Mouse (Mus musculus) midbrain, embryonic 11.5 days (tissue): Measurements from ENCODE around the gene Ercc4. TPM values are rescaled to one million over a fixed set of nuclear protein-coding genes. Genes with fewer than 3 reads are reported as not detected.
A peak's percentile ranks its signal among the peaks of the same experiment; 100 is the strongest.

ENCODE experiments used
- ATAC-seq: fragments of 200-750 bp; cut with Nextera tagmentation; 2 replicates; pipeline ENCODE4 v1.8.0; 2017; ENCODE audit warnings: moderate TSS enrichment, moderate library complexity; ENCODE audit not compliant: low FRiP score
- DNase-seq: peaks from one replicate; pipeline ENCODE4 v3.0.0; 2015; ENCODE audit warnings: low spot score; ENCODE audit errors: missing footprints
- H3K27ac ChIP-seq: fragments of 300-500 bp; sonication (generic); 2 replicates; pipeline ENCODE4 v1.5.1; 2014; ENCODE audit warnings: low read depth, low read length
- H3K27me3 ChIP-seq: fragments of 300-500 bp; sonication (generic); 2 replicates; pipeline ENCODE4 v1.6.1; 2014; ENCODE audit warnings: mild to moderate bottlenecking, low read length, moderate library complexity, mixed read lengths; ENCODE audit not compliant: control insufficient read depth, insufficient read depth
- H3K36me3 ChIP-seq: fragments of 300-500 bp; sonication (generic); 2 replicates; pipeline ENCODE4 v1.6.1; 2014; ENCODE audit warnings: mild to moderate bottlenecking, low read length, moderate library complexity, mixed read lengths; ENCODE audit not compliant: control insufficient read depth, insufficient read depth
- H3K4me1 ChIP-seq: fragments of 300-500 bp; sonication (generic); 2 replicates; pipeline ENCODE4 v1.6.1; 2014; ENCODE audit warnings: low read length; ENCODE audit not compliant: control insufficient read depth, insufficient read depth
- H3K4me2 ChIP-seq: fragments of 300-500 bp; sonication (generic); 2 replicates; pipeline ENCODE4 v1.6.1; 2014; ENCODE audit warnings: mild to moderate bottlenecking, moderate library complexity
- H3K4me3 ChIP-seq: fragments of 300-500 bp; sonication (generic); 2 replicates; pipeline ENCODE4 v1.5.1; 2014; ENCODE audit warnings: low read depth, low read length
- H3K9ac ChIP-seq: fragments of 300-500 bp; sonication (generic); 2 replicates; pipeline ENCODE4 v1.6.1; 2014; ENCODE audit warnings: low read length
- H3K9me3 ChIP-seq: fragments of 300-500 bp; sonication (generic); 2 replicates; pipeline ENCODE4 v1.6.1; 2016; ENCODE audit warnings: low read length; ENCODE audit not compliant: control insufficient read depth
- WGBS: fragments of 180-500 bp; shearing (Covaris S2); extraction: QIAGEN DNeasy Blood & Tissue Kit; methylation state at CpG from one replicate; pipeline ENCODE4 v1.1.7; 2014; 5-methylcytosine and 5-hydroxymethylcytosine counted together
- polyA plus RNA-seq: library from polyadenylated mRNA; unstranded; fragments of >200 nt; fragmentation: Nextera tagmentation; extraction: Ambion mirVana; gene quantifications from 2 replicates; pipeline ENCODE4 v1.2.1, GENCODE M21; 2014

Ercc4 gene
- polyA plus RNA-seq, 1 experiment from 2014 or later: 13.7 TPM

GRCm38 (mm10) chr16:13183182-13183742, 73.8 kb downstream of the Ercc4 start:
- ATAC-seq (no peak), DNase-seq (no peak)
- no peak overlapping the region for H3K9ac ChIP-seq
- no peak overlapping the region for H3K4me3 ChIP-seq
- H3K4me1 ChIP-seq: no peaks in the 10 kb centered on the region
- no peaks in the 10 kb centered on the region for H3K36me3 ChIP-seq
- H3K27me3 ChIP-seq: no peaks in the 10 kb centered on the region
- 90% methylated on average over 4 of the region's 4 CpGs for WGBS
- H3K4me2 ChIP-seq: no peak overlapping the region
- no peaks in the 10 kb centered on the region; the same call in 1 of the 2 replicates for H3K9me3 ChIP-seq
- no peak overlapping the region for H3K27ac ChIP-seq

GRCm38 (mm10) chr16:13184381-13184780, 74.9 kb downstream of the Ercc4 start:
- H3K4me2 ChIP-seq: no peak overlapping the region
- no peak overlapping the region for H3K4me3 ChIP-seq
- no peak overlapping the region for H3K9ac ChIP-seq
- WGBS: 93% methylated on average over 3 of the region's 3 CpGs
- no peak for ATAC-seq
- H3K27ac ChIP-seq: no peak overlapping the region
- DNase-seq: no peak
- H3K9me3 ChIP-seq: no peaks in the 10 kb centered on the region; the same call in 1 of the 2 replicates
- no peaks in the 10 kb centered on the region for H3K4me1 ChIP-seq
- H3K36me3 ChIP-seq: no peaks in the 10 kb centered on the region
- no peaks in the 10 kb centered on the region for H3K27me3 ChIP-seq

GRCm38 (mm10) chr16:13189430-13190107, 80.1 kb downstream of the Ercc4 start:
- no peak overlapping the region for H3K4me2 ChIP-seq
- H3K27me3 ChIP-seq: no peaks in the 10 kb centered on the region
- no peak for ATAC-seq
- DNase-seq: no peak
- H3K9ac ChIP-seq: no peak overlapping the region
- 60% methylated on average over 12 of the region's 12 CpGs for WGBS
- no peaks in the 10 kb centered on the region; the same call in 1 of the 2 replicates for H3K9me3 ChIP-seq
- H3K4me3 ChIP-seq: no peak overlapping the region
- H3K36me3 ChIP-seq: no peaks in the 10 kb centered on the region
- no peak overlapping the region; the same call in 1 of the 2 replicates for H3K27ac ChIP-seq
- H3K4me1 ChIP-seq: no peaks in the 10 kb centered on the region

- Histone ChIP-seq H3K4me2 (no peak overlapping the region), H3K4me3 (no peak overlapping the region), H3K27ac (no peak overlapping the region), H3K9ac (no peak overlapping the region), H3K4me1 (no peaks in the 10 kb centered on the region), H3K36me3 (no peaks in the 10 kb centered on the region), H3K27me3 (no peaks in the 10 kb centered on the region), H3K9me3 (no peaks in the 10 kb centered on the region; the same call in 1 of the 2 replicates)
- 87% methylated on average over 5 of the region's 5 CpGs for WGBS
- ATAC-seq (no peak), DNase-seq (no peak)
Observed at GRCm38 (mm10) chr16:13190471-13190870, 81.0 kb downstream of the Ercc4 start.

- DNase-seq (no peak), ATAC-seq (no peak)
- H3K4me1 ChIP-seq: no peaks in the 10 kb centered on the region
- H3K4me2 ChIP-seq: no peak overlapping the region
- H3K4me3 ChIP-seq: no peak overlapping the region
- H3K9me3 ChIP-seq: no peaks in the 10 kb centered on the region; the same call in 1 of the 2 replicates
- 78% methylated on average over 4 of the region's 4 CpGs for WGBS
- H3K27ac ChIP-seq: no peak overlapping the region
- no peaks in the 10 kb centered on the region for H3K36me3 ChIP-seq
- no peak overlapping the region for H3K9ac ChIP-seq
- H3K27me3 ChIP-seq: no peaks in the 10 kb centered on the region
Observed at GRCm38 (mm10) chr16:13191166-13191565, 81.7 kb downstream of the Ercc4 start.

- Histone ChIP-seq H3K36me3 (no peaks in the 10 kb centered on the region), H3K9me3 (no peaks in the 10 kb centered on the region), H3K4me2 (no peak overlapping the region), H3K4me3 (no peak overlapping the region), H3K4me1 (peaks cover 10% of the 10 kb centered on the region; the same call in 1 of the 2 replicates), H3K9ac (no peak overlapping the region), H3K27me3 (no peaks in the 10 kb centered on the region), H3K27ac (no peak overlapping the region)
- 81% methylated on average over 4 of the region's 4 CpGs for WGBS
- ATAC-seq: no peak
- no peak for DNase-seq
Observed at GRCm38 (mm10) chr16:13193663-13194071, 84.2 kb downstream of the Ercc4 start.

GRCm38 (mm10) chr16:13194882-13195281, 85.4 kb downstream of the Ercc4 start:
- Histone ChIP-seq H3K4me2 (no peak overlapping the region), H3K9ac (no peak overlapping the region), H3K9me3 (no peaks in the 10 kb centered on the region), H3K27ac (no peak overlapping the region), H3K4me3 (no peak overlapping the region), H3K4me1 (peaks cover 10% of the 10 kb centered on the region; the same call in 1 of the 2 replicates), H3K27me3 (no peaks in the 10 kb centered on the region), H3K36me3 (no peaks in the 10 kb centered on the region)
- WGBS: 87% methylated on average over 5 of the region's 5 CpGs
- DNase-seq (no peak), ATAC-seq (no peak)

GRCm38 (mm10) chr16:13196626-13197025, 87.1 kb downstream of the Ercc4 start:
- ATAC-seq: no peak
- Histone ChIP-seq H3K27ac (no peak overlapping the region), H3K27me3 (no peaks in the 10 kb centered on the region), H3K4me2 (no peak overlapping the region), H3K4me3 (no peak overlapping the region), H3K36me3 (no peaks in the 10 kb centered on the region), H3K4me1 (peaks cover 10% of the 10 kb centered on the region; the same call in 1 of the 2 replicates), H3K9me3 (no peaks in the 10 kb centered on the region), H3K9ac (no peak overlapping the region)
- 65% methylated on average over 5 of the region's 5 CpGs for WGBS
- no peak for DNase-seq

- no peak overlapping the region for H3K4me2 ChIP-seq
- WGBS: 52% methylated on average over 5 of the region's 5 CpGs
- H3K27me3 ChIP-seq: no peaks in the 10 kb centered on the region
- peaks cover 10% of the 10 kb centered on the region; the same call in 1 of the 2 replicates for H3K4me1 ChIP-seq
- no peak overlapping the region for H3K9ac ChIP-seq
- no peak overlapping the region for H3K4me3 ChIP-seq
- H3K36me3 ChIP-seq: no peaks in the 10 kb centered on the region
- 0 out of 2 replicates have a peak, but pooled peaks have one; percentile 35 for ATAC-seq
- no peaks in the 10 kb centered on the region for H3K9me3 ChIP-seq
- no peak overlapping the region for H3K27ac ChIP-seq
- DNase-seq: no peak
Observed at GRCm38 (mm10) chr16:13197293-13197692, 87.8 kb downstream of the Ercc4 start.
